In genomic region chr10:70442623-70443022, GRCm38 (mm10) we compare ENCODE assay signal across 16 mouse cellular contexts. TPM values are rescaled to one million over a fixed set of nuclear protein-coding genes. Genes with fewer than 3 reads are reported as not detected.
A peak's percentile ranks its signal among the peaks of the same experiment; 100 is the strongest.
DNase-seq lines count a peak whose midpoint lies in the region; ATAC-seq lines count a peak whose summit lies in the region.
"Had no signal": no experiment of that assay in that cellular context is flagged by ENCODE, and none has a peak within 500 bp of the region (broad histone marks: within the 10 kb centered on the region; RNA-seq: fewer than 3 reads in every experiment).

No protein-coding gene starts in this region.

- 69% methylated on average over 5 of the region's 5 CpGs for WGBS in heart, embryonic 15.5 days
- WGBS in forebrain, embryonic 15.5 days: 72% methylated on average over 5 of the region's 5 CpGs
- 84% methylated on average over 5 of the region's 5 CpGs for WGBS in midbrain, embryonic 14.5 days

- H3K9ac ChIP-seq in heart, embryonic 15.5 days: no peak overlapping the region
- H3K9ac ChIP-seq in forebrain, embryonic 15.5 days (replicated peaks): no peak overlapping the region
- peak overlapping the region; percentile 86 for H3K9ac ChIP-seq in midbrain, embryonic 14.5 days (replicated peaks; ENCODE audit: low read length)
- H3K9ac ChIP-seq: limb, embryonic 13.5 days; lung, embryonic 15.5 days had no signal

- no peaks in the 10 kb centered on the region for H3K36me3 ChIP-seq in heart, embryonic 15.5 days
- no peaks in the 10 kb centered on the region for H3K36me3 ChIP-seq in forebrain, embryonic 15.5 days
- H3K36me3 ChIP-seq in midbrain, embryonic 14.5 days (ENCODE audit: control insufficient read depth, insufficient read depth, low read length): no peaks in the 10 kb centered on the region
- H3K36me3 ChIP-seq: limb, embryonic 13.5 days; lung, embryonic 15.5 days had no signal

- peaks cover 5% of the 10 kb centered on the region for H3K4me1 ChIP-seq in heart, embryonic 15.5 days (replicated peaks)
- H3K4me1 ChIP-seq in forebrain, embryonic 15.5 days: peaks cover 31% of the 10 kb centered on the region
- peaks cover 37% of the 10 kb centered on the region for H3K4me1 ChIP-seq in midbrain, embryonic 14.5 days (ENCODE audit: control insufficient read depth, insufficient read depth, low read length)

- H3K27ac ChIP-seq in heart, embryonic 15.5 days: no peak overlapping the region
- H3K27ac ChIP-seq in forebrain, embryonic 15.5 days (replicated peaks): no peak overlapping the region
- H3K27ac ChIP-seq in midbrain, embryonic 14.5 days (replicated peaks; ENCODE audit: low read depth, low read length): no peak overlapping the region
- H3K27ac ChIP-seq: limb, embryonic 13.5 days; lung, embryonic 15.5 days had no signal

- no peaks in the 10 kb centered on the region for H3K9me3 ChIP-seq in heart, embryonic 15.5 days (replicated peaks)
- H3K9me3 ChIP-seq in forebrain, embryonic 15.5 days: no peaks in the 10 kb centered on the region
- H3K9me3 ChIP-seq in midbrain, embryonic 14.5 days (ENCODE audit: control insufficient read depth, low read length): no peaks in the 10 kb centered on the region
- H3K9me3 ChIP-seq: limb, embryonic 13.5 days; lung, embryonic 15.5 days had no signal

- H3K4me3 ChIP-seq in heart, embryonic 15.5 days: no peak overlapping the region
- no peak overlapping the region; the same call in 1 of the 2 replicates for H3K4me3 ChIP-seq in forebrain, embryonic 15.5 days
- peak overlapping the region; percentile 64 for H3K4me3 ChIP-seq in midbrain, embryonic 14.5 days (replicated peaks; ENCODE audit: low read depth, low read length)
- H3K4me3 ChIP-seq: lung, embryonic 15.5 days had no signal

- ATAC-seq in heart, embryonic 15.5 days (replicated peaks; ENCODE audit: insufficient number of reproducible peaks, insufficient read depth, low FRiP score, low read depth): no peak
- no peak for ATAC-seq in forebrain, embryonic 15.5 days (replicated peaks)
- ATAC-seq in midbrain, embryonic 14.5 days (ENCODE audit: low FRiP score, low TSS enrichment): no peak
- no peak for ATAC-seq in activated CD4-positive, CD25-positive, alpha-beta regulatory T cell, adult 4 months
- no peak for ATAC-seq in megakaryocyte, adult 5-6 weeks (ENCODE audit: poor library complexity, severe bottlenecking)

- no peak for DNase-seq in heart, postnatal 10 days
- peak; percentile 86 for DNase-seq in R1 (ENCODE audit: low read depth, low spot score)
- no peak for DNase-seq in midbrain, embryonic 14.5 days
- no peak for DNase-seq in adrenal gland, postnatal 25 days
- DNase-seq: cerebellum, postnatal 36 days; kidney, adult 18-20 months; right cerebral cortex, adult 18-20 months had no signal

- H3K4me2 ChIP-seq in heart, embryonic 15.5 days: peak overlapping the region; percentile 94; the same call in 1 of the 2 replicates
- peak overlapping the region; percentile 78 for H3K4me2 ChIP-seq in forebrain, embryonic 15.5 days (replicated peaks)
- peak overlapping the region; percentile 65 for H3K4me2 ChIP-seq in midbrain, embryonic 14.5 days (ENCODE audit: low read length)

- no peaks in the 10 kb centered on the region for H3K27me3 ChIP-seq in heart, embryonic 15.5 days
- H3K27me3 ChIP-seq in forebrain, embryonic 15.5 days: no peaks in the 10 kb centered on the region
- no peaks in the 10 kb centered on the region for H3K27me3 ChIP-seq in midbrain, embryonic 14.5 days (ENCODE audit: control insufficient read depth, insufficient read depth, low read length)
- H3K27me3 ChIP-seq: CH12.LX; lung, embryonic 15.5 days had no signal

- intact Hi-C loops in heart, postnatal 10 days (cut with DNase I): loop anchor here (5.0 kb wide), 2 partner anchors 40 to 70 kb away; no protein-coding TSS in a partner anchor

RNA-seq across cellular contexts. Expression of gene Fam13c, which starts 2.3 kb away (rescaled TPM):
- 10.1 and 11.5 TPM in 2 replicates for polyA plus RNA-seq in heart, embryonic 15.5 days (2015; fragmentation: Nextera tagmentation; extraction: Ambion mirVana)
- 1 to 10 TPM; 6.9 to 8.9 TPM for total RNA-seq in heart, postnatal 10 days (2021)
- polyA plus RNA-seq in forebrain, embryonic 15.5 days (2015; fragmentation: Nextera tagmentation; extraction: Ambion mirVana): 26.3 and 26.7 TPM in 2 replicates
- polyA plus RNA-seq in midbrain, embryonic 14.5 days (2014; fragmentation: Nextera tagmentation; extraction: Ambion mirVana): 31.3 and 33.6 TPM in 2 replicates
- 16.9 and 17.5 TPM in 2 replicates for total RNA-seq in adrenal gland, postnatal 25 days (2021)
- polyA plus RNA-seq in activated CD4-positive, CD25-positive, alpha-beta regulatory T cell, adult 4 months (2017; shearing (Covaris generic)): not detected
- total RNA-seq in megakaryocyte, adult 5-6 weeks (2015): 0.22 TPM in 1 of 2 replicates, not detected in the other
- total RNA-seq in megakaryocyte, adult 5-6 weeks (2017): not detected in 2 replicates
- total RNA-seq: CH12.LX; granulocyte monocyte progenitor cell, adult 5-6 weeks; monocyte, adult 5-6 weeks had no signal

Comparison
In these comparisons a context has a peak if more than half of its experiments do, and no peak if none do; other contexts are left out.
1. RNA of gene Fam13c, which starts 2.3 kb away (polyA plus RNA-seq): 31.3 to 33.6 TPM in midbrain, embryonic 14.5 days, 26.3 to 26.7 TPM in forebrain, embryonic 15.5 days and 10.1 to 11.5 TPM in heart, embryonic 15.5 days; not detected in activated CD4-positive, CD25-positive, alpha-beta regulatory T cell, adult 4 months; every median in the first group is over 10 times any median in the second.
2. Peak in every context shown above with its lines, with median percentiles within 50 percentile points of each other: H3K4me2 ChIP-seq.